Mouse (Mus musculus): ENCODE data around the gene Exoc3l.

Exoc3l gene

DNA sequence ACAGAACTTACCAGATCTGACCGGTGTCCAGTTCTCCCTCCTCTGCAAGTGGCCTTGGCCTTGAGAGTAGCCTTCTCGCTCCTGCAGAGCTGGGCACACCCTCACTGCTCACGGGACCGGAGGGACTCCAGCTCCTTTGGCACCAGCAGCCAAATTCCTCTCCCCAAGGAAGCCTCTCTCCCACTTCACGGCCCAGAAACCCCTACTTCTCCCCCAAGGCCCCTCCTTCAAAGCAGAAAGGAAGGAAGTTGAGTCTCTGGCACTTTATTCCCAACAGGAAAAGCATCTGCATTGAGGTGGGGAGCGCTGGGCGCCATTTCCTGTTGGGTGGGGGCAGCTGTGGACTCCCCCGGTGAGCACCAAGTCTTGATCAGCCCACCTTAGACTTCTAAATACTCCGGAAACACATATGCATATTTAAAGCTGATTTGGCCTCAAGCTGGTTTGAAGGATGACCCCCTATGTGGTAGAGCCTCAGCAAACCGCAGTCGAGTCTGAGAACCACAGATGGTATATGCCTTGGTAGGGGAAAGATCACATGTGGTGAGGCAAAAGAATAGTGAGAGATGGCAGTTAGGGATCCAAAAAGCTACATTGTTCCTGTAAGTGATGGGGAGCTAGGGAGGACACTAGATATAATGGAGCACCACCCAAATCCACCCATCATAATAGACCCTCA lies at the start of gene Exoc3l:
TSS of gene Exoc3l (minus strand) at position 207 of the 679 bp plus-strand sequence.
- DNase-seq (ENCODE audit: low read depth in 2 of 2, low spot score in 2 of 2) = no peak

DNA sequence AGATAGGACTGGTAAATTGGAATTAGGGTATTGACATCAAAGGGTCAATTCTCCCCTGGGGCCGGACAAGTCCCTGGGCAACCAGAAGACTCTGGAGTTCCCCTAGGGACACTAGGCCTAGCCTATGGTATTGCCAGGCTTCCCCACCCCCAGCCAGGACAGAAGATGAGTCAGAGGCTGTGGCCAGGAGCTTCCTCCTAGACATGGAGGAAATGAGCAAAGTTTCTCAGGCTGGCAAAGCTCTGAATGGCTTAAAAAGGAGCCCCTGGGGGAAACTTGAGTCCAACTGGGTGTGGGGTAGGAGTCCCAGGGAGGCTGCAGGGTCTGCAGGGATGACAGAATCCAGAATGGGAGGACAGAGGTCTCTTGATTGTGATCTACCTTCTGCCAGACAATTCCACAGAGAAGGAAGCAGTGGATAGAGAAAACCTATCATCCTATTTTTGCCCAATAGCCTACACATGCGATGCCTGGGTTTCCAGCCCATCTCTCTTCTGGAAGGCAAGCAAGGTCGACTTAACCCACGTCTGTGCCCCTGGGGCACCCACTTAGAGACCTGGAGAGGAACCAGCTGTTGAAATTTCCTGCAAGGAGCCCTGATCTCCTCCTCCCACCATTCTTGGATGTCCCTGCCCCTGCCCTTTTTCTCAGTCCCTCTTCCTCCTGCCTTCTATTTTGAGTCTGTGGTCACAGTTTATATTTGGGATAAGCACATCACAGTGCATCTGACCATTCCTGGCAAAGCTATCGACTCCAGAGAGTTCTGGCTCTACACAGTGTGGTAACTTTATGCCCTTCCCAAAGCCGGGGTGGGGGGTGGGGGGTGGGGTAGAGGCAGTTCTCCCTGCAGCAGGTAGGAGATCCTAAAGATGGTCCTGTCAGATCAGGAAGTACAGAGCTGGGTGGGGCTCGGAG lies 49.4 kb upstream of the Exoc3l start:
- DNase-seq (ENCODE audit: low read depth in 2 of 2, low spot score in 2 of 2) = no peak

DNA sequence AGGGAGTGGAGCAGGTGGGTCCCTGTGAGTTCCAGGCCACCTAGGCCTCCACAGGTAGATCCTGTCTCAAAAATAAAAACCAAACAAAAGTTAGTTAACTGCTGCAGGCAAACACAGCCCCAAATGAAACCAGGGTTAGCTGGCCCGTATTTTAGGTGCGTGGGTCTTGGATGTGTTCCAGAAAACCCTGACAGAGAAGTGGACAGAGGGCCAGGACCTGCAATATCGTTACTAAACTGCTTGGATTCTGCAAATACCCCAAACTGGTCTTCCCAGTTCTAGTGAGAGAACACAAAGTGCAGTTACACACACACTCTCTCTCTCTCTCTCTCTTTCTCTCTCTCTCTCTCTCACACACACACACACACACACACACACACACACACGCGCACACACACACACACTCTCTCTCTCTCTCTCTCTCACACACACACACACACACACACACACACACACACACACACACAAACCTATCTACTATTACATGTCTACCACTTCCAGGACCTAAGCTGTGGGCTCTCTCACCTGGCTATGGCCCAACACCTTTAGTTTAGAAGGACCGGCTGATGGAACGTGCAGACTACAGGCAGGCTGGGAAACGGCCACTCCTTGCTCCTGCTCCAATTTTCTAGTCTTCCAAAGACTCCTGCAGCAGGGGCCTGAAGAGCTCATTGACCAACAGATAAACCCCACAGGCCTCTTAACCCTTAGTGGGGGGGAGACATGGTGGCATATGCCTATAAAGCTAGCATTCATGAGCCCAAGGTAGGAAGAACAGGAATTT lies 48.1 kb upstream of the Exoc3l start:
- DNase-seq (ENCODE audit: low read depth in 2 of 2, low spot score in 2 of 2) = no peak

DNA sequence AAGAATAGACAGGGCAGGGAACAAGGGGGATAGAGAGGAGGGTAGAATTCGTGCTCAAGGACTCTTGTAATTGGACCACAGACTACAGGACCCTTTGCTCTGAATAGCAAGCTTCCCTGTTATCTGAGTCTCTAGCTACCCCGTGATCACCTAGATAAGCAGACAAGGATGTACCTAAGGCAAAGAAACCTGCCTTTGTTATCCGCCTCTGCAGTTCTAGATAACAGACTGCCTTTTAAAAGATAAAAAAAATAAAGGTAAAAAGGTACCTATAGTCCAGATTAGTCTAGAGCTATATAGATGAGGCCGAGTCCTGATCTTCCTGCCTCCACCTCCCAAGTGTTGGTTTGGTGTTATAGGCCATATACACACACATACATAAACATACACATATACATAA lies 46.9 kb upstream of the Exoc3l start:
- DNase-seq (ENCODE audit: low read depth in 2 of 2, low spot score in 2 of 2) = no peak

DNA sequence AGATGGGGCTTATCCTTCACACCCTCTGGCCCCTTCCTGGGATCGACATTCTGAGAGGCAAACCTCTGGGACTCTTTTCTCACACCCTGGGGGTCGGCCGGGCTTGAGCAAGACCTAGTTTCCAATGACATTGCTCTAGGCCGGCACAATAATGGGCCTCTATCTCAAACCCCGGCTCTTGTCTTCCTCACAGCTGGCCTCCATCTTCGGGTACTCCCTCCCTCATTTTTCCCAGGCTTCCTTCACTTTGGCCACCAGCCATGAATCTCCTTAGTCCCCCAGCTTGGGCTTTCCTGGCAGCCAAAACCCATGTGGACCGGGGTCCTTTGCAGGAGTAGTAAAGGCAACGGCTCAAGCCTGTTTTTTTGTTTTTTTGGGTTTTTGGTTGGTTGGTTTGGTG lies 45.5 kb upstream of the Exoc3l start:
- no peak for DNase-seq (ENCODE audit: low read depth in 2 of 2, low spot score in 2 of 2)

DNA sequence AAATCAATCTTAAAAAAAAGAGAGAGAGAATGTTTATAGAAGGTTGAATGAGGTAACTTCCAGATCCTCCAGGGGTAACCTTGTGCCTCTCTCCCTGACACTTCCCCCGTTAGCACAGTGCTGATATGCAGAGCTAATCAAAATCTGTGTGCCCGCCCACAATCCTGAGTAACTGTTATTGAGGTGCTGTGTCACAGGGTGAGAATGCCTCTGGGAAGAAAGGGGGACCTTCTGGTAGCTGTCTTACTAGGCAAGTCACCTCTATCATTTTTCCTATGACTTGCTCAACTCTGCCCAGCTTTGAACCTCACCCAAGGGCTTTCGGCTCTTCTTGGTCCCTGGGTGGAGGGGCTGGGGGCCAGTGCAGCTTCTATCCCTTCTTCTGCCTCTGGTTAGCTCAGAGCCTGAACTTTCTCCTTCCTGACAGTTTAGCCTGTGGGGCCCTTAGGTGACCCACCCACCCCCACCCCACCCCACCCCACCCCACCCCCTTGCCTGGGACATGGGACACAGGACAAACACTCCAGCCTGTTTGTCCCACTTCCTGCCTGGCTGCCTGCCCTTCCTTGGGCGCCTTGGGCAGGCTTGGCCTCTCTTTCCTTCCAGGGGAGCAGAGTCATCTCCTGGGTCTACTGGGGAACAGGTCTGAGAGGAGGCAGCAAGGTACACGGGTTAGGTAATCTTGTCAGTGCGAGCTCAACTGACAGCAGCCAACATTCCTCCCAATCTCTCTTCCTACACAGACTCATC lies 44.2 kb upstream of the Exoc3l start:
- no peak for DNase-seq (ENCODE audit: low read depth in 2 of 2, low spot score in 2 of 2)

DNA sequence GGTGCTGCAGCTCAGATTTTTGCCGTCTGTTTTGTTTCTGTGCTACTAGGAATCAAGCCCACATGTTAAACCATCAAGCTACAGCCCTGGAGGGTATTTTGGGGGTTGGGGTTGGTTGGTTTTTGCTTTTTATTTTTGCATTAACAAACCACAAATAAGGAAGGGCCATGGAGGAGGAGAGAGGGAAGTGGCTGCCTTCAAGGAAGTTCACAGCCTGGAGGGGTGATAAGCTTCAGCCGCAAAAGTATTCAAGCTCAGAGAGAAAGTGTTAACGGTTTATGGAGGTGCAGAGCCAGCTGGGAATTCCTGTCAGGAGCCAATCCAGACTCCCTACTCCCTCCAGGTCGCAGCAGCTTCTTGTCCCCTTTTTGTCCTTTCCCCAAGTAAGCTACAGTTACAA lies 43.1 kb upstream of the Exoc3l start:
- no peak for DNase-seq (ENCODE audit: low read depth in 2 of 2, low spot score in 2 of 2)

GRCm38 (mm10) chr8:105336373-105337130 lies 40.7 kb upstream of the Exoc3l start:
- no peak for DNase-seq (ENCODE audit: low read depth in 2 of 2, low spot score in 2 of 2)

DNA sequence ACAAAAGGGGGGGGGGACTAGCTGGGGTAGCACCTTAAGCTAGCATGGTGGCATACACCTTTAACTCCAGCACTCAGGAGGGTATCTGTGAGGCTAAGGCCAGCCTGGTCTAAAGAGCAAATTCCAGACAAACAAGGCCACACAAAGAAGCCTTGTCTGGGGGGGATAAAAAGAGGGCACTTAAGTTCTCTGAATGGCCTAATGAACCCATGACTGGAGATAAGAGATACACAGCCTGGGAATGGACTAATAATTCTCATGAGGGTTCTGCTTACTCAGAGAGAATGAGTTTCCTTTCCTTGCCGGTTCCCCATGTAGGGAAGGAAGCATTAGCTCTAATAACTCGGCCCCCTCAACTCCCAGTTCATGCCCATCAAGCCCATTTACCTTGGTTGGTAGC lies 36.6 kb upstream of the Exoc3l start:
- no peak for DNase-seq (ENCODE audit: low read depth in 2 of 2, low spot score in 2 of 2)

GRCm38 (mm10) chr8:105331931-105332330 lies 36.0 kb upstream of the Exoc3l start:
- DNase-seq (ENCODE audit: low read depth in 2 of 2, low spot score in 2 of 2) = no peak

- DNase-seq (ENCODE audit: low read depth in 2 of 2, low spot score in 2 of 2) = no peak
These were observed 35.6 kb upstream of the Exoc3l start for GRCm38 (mm10) chr8:105331469-105331868.

DNA sequence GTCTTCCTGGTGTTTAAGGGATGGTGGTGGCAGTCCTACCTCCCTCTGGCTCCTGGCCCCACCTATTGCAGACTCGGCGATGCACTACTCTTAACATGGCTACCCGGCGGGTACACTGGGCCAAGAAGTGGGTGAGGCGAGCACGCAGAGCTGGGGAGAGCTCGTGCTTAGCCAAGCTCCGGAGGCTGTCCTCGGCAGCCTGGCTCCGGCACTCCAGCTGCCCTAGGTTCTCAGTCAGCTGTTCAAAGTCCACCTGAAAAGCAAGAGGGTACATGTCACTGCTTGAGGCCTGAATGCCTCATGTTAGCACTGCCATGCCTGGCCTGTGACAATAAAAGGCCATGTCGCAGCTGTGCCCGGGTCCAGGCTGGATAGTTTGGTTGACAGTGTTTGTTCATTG lies 34.4 kb upstream of the Exoc3l start:
- DNase-seq (ENCODE audit: low read depth in 2 of 2, low spot score in 2 of 2) = no peak

GRCm38 (mm10) chr8:105326968-105327367 lies 31.1 kb upstream of the Exoc3l start:
- DNase-seq (ENCODE audit: low read depth in 2 of 2, low spot score in 2 of 2) = no peak

- peak; percentile 93 to 97 for DNase-seq (ENCODE audit: low read depth in 2 of 2, low spot score in 2 of 2)
These were observed 30.3 kb upstream of the Exoc3l start, which contains the start of the genes Lrrc29 and Tmem208 for GRCm38 (mm10) chr8:105326141-105326672. Gene Lrrc29 (minus strand): TSS chr8:105326278. Gene Tmem208 (plus strand): TSS chr8:105326354.

- DNase-seq (ENCODE audit: low read depth in 2 of 2, low spot score in 2 of 2) = no peak
These were observed 29.8 kb upstream of the Exoc3l start for GRCm38 (mm10) chr8:105325641-105326093.

DNA sequence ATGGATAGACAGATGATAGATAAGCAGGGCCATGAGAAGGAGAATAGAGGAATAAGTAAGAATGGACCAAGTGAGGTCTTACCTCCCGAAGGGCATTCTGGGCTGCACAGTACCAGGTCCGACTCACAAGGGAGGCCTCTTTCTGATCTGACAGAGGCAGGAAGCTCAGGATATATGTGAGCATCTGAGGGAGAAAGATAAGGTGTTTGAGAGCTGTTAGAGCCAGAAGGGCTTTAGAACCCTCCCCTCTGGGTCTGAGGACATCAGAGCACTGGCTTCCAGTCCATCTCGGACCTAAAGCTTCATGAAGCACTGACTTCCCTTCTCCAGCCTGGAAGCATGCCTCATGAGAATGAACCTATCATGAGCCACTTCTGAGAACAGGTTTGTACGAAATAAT lies 27.3 kb upstream of the Exoc3l start:
- DNase-seq (ENCODE audit: low read depth in 2 of 2, low spot score in 2 of 2) = no peak

GRCm38 (mm10) chr8:105318662-105319190 lies 22.8 kb upstream of the Exoc3l start:
- DNase-seq (ENCODE audit: low read depth in 2 of 2, low spot score in 2 of 2) = no peak

- no peak for DNase-seq (ENCODE audit: low read depth in 2 of 2, low spot score in 2 of 2)
These were observed 22.0 kb upstream of the Exoc3l start for GRCm38 (mm10) chr8:105317941-105318340.

DNA sequence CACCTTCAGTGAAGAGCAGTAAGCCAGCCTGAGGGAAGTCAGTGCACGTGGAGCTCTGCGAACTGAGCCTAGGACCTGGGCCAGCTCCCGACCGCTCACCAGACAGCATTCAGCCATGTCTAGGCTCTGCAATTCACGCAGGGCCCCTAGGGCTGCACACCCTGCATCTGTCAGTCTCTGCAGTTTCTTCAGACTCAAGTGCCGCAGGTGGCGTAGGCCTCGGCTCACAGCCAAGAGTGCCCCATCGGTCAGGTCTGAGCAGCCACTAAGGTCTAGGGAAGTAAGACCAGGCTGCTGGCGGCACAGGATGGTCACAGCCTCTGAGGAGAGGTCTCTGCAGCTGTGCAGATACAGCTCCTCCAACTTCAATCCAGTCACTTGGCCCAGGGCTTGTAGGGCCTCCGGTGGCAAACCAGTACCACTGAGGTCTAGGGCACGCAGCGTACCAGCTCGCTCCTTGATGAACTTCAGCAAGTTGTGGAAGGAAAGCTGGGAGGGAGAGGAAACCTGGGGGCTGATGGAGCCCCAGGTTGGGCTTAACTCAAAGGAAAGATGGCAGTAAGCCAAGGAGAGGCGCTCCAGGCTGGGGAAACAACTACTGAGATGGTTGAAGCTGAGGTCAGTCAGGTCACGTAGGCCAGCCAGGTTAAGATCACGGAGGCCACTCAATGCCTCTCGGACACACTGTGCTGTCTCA lies 19.3 kb upstream of the Exoc3l start:
- DNase-seq (ENCODE audit: low read depth in 2 of 2, low spot score in 2 of 2) = no peak
